Mouse (Mus musculus) megakaryocyte, embryonic 14.5 days (primary cell): ENCODE data around the gene Grin3b.

Source experiments
- FLI1 ChIP-seq: IDR thresholded peaks from 2 replicates; pipeline ENCODE4 v1.6.1; 2012; ENCODE audit warnings: low read length, inconsistent platforms, mixed read lengths
- GATA1 ChIP-seq: IDR thresholded peaks from 3 replicates; pipeline ENCODE4 v1.6.1; 2012; ENCODE audit warnings: mixed read lengths, low read length, inconsistent platforms, borderline replicate concordance

DNA sequence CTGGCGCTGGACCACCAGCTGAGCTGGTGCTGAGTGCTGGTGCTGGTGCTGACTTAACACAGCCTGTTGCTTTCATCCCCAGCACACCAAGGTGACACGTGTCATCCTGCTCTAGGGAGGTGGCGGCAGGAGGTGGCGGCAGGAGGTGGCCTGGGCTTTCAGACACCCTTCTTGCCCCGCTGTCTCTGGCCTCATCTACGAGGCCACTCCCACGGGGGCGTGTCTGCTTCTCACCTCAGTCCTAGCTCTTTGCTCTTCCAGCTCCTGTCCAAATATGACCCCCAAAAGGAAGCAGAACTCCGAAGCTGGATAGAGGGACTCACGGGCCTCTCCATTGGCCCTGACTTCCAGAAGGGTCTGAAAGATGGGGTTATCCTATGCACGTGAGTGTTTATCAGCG is 20.6 kb downstream of the Grin3b start:
- TF ChIP-seq GATA1 (no peak), FLI1 (no peak)
